Mouse (Mus musculus): ENCODE results near the gene Hunk. TPM values are rescaled to one million over a fixed set of nuclear protein-coding genes. Genes with fewer than 3 reads are reported as not detected.
A peak's percentile ranks its signal among the peaks of the same experiment; 100 is the strongest.

Hunk gene
- polyA plus RNA-seq, 1 experiment: 19.4 TPM

- TF ChIP-seq CTCF (IDR thresholded peaks at IDR 0.05; ENCODE audit: borderline replicate concordance, extremely low read depth, insufficient read depth, insufficient read length) (no peak), POLR2A (IDR thresholded peaks at IDR 0.05; ENCODE audit: borderline replicate concordance, extremely low read depth, insufficient read depth, insufficient read length, poor library complexity, severe bottlenecking) (no peak)
- DNase-seq (ENCODE audit: low read depth): no peak
Observed at GRCm38 (mm10) chr16:90416621-90417020, 30.8 kb downstream of the Hunk start.

GRCm38 (mm10) chr16:90418661-90419060 is 32.8 kb downstream of the Hunk start:
- DNase-seq (ENCODE audit: low read depth): peak; percentile 71
- TF ChIP-seq POLR2A (IDR thresholded peaks at IDR 0.05; ENCODE audit: borderline replicate concordance, extremely low read depth, insufficient read depth, insufficient read length, poor library complexity, severe bottlenecking) (no peak), CTCF (IDR thresholded peaks at IDR 0.05; ENCODE audit: borderline replicate concordance, extremely low read depth, insufficient read depth, insufficient read length) (no peak)

GRCm38 (mm10) chr16:90421145-90421544 is 35.3 kb downstream of the Hunk start:
- no peak for TF ChIP-seq POLR2A (IDR thresholded peaks at IDR 0.05; ENCODE audit: borderline replicate concordance, extremely low read depth, insufficient read depth, insufficient read length, poor library complexity, severe bottlenecking)
- TF ChIP-seq CTCF (IDR thresholded peaks at IDR 0.05; ENCODE audit: borderline replicate concordance, extremely low read depth, insufficient read depth, insufficient read length): peak; percentile 11; the same call in 1 of the 2 replicates
- DNase-seq (ENCODE audit: low read depth): no peak

DNA sequence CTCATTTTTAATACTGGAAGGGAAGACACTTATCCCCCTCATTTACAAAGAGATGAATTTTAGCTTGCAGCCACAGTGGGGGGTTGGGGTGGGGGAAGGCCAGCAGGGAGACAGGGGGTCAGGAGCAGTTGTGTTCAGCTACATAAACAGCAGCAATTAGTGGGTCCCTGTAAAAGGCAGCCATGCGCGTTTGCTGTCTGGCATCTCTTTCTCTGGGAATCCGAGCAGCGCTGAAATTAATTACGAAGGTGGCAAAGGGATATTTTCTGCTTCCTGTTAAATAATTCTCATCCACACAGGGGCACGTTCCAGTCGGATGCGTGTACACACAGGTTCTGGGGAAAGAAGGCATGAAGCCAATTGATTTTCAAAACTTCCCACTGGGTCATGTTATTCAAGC is 35.7 kb downstream of the Hunk start:
- DNase-seq (ENCODE audit: low read depth): peak; percentile 91
- TF ChIP-seq POLR2A (IDR thresholded peaks at IDR 0.05; ENCODE audit: borderline replicate concordance, extremely low read depth, insufficient read depth, insufficient read length, poor library complexity, severe bottlenecking) (no peak), CTCF (IDR thresholded peaks at IDR 0.05; ENCODE audit: borderline replicate concordance, extremely low read depth, insufficient read depth, insufficient read length) (no peak)

- peak; percentile 89 for DNase-seq (ENCODE audit: low read depth)
- TF ChIP-seq CTCF (IDR thresholded peaks at IDR 0.05; ENCODE audit: borderline replicate concordance, extremely low read depth, insufficient read depth, insufficient read length) (no peak), POLR2A (IDR thresholded peaks at IDR 0.05; ENCODE audit: borderline replicate concordance, extremely low read depth, insufficient read depth, insufficient read length, poor library complexity, severe bottlenecking) (no peak)
Observed at GRCm38 (mm10) chr16:90422108-90422529, 36.3 kb downstream of the Hunk start.

DNA sequence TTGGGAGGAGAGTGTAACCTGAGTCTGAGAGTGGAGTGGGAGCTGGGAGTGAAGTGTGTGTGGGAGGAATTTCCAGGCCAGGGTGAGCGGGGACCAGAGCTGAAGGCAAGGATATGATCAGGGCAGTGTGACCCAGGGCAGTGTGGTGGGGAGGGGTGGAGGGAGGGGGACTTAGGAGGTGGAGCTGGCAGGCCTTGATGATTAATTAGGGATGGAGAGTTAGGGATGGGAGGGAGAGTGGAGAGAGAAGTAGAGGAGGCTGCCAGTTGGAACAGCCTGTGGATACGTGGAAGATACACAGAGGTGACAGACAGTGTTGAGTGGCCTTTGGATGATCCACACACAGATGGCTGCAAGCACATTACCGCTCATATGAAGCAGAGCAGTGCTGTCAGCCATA is 38.1 kb downstream of the Hunk start:
- TF ChIP-seq POLR2A (IDR thresholded peaks at IDR 0.05; ENCODE audit: borderline replicate concordance, extremely low read depth, insufficient read depth, insufficient read length, poor library complexity, severe bottlenecking): no peak
- TF ChIP-seq CTCF (IDR thresholded peaks at IDR 0.05; ENCODE audit: borderline replicate concordance, extremely low read depth, insufficient read depth, insufficient read length): no peak
- DNase-seq (ENCODE audit: low read depth): peak; percentile 87

DNA sequence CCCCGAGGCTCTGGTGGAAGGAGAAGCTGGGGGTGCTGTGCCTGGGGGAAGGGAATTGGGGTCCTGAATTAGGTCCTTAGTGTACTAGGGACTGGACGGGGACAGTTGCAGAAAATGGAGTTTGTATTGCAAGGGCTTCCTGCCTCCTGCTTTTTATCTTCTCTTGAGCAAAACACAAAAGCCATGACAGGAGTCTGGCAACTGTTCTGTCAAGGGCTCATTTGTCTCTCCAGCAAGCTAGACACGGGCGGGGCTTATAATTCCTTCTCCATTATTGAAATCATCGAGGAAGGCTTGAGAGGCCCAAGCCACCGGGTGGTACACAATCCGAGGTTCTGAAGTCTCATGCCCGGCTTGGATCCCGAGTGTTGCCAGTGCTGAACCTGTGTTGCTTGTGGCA is 38.6 kb downstream of the Hunk start:
- TF ChIP-seq CTCF (IDR thresholded peaks at IDR 0.05; ENCODE audit: borderline replicate concordance, extremely low read depth, insufficient read depth, insufficient read length) (no peak), POLR2A (IDR thresholded peaks at IDR 0.05; ENCODE audit: borderline replicate concordance, extremely low read depth, insufficient read depth, insufficient read length, poor library complexity, severe bottlenecking) (no peak)
- DNase-seq (ENCODE audit: low read depth): peak; percentile 83

GRCm38 (mm10) chr16:90426234-90426633 is 40.4 kb downstream of the Hunk start:
- DNase-seq (ENCODE audit: low read depth): no peak
- TF ChIP-seq CTCF (IDR thresholded peaks at IDR 0.05; ENCODE audit: borderline replicate concordance, extremely low read depth, insufficient read depth, insufficient read length) (no peak), POLR2A (IDR thresholded peaks at IDR 0.05; ENCODE audit: borderline replicate concordance, extremely low read depth, insufficient read depth, insufficient read length, poor library complexity, severe bottlenecking) (no peak)

- TF ChIP-seq POLR2A (IDR thresholded peaks at IDR 0.05; ENCODE audit: borderline replicate concordance, extremely low read depth, insufficient read depth, insufficient read length, poor library complexity, severe bottlenecking) (no peak), CTCF (IDR thresholded peaks at IDR 0.05; ENCODE audit: borderline replicate concordance, extremely low read depth, insufficient read depth, insufficient read length) (no peak)
- no peak for DNase-seq (ENCODE audit: low read depth)
Observed at GRCm38 (mm10) chr16:90427838-90428630, 42.2 kb downstream of the Hunk start.

DNA sequence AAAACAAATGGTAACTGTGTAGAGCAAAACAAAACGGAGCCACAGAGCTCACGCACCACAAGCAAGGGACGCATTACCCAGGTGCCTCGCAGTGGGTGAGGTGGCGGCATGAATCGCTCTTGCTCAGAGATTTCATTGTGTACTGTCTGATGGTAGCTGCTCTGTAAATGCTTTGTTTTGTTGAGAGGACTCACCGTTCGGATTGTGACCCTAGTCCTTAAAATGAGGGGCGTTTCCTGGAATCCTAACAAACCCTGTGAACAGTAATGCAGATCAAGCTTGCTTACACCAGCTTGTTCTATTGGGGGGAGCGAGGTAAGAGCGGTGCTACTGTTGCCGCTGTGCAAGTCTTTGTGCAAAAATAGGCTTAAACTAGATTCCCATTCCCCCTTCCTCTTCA is 47.7 kb downstream of the Hunk start:
- DNase-seq (ENCODE audit: low read depth): no peak
- no peak for TF ChIP-seq CTCF (IDR thresholded peaks at IDR 0.05; ENCODE audit: borderline replicate concordance, extremely low read depth, insufficient read depth, insufficient read length)
- no peak for TF ChIP-seq POLR2A (IDR thresholded peaks at IDR 0.05; ENCODE audit: borderline replicate concordance, extremely low read depth, insufficient read depth, insufficient read length, poor library complexity, severe bottlenecking)

DNA sequence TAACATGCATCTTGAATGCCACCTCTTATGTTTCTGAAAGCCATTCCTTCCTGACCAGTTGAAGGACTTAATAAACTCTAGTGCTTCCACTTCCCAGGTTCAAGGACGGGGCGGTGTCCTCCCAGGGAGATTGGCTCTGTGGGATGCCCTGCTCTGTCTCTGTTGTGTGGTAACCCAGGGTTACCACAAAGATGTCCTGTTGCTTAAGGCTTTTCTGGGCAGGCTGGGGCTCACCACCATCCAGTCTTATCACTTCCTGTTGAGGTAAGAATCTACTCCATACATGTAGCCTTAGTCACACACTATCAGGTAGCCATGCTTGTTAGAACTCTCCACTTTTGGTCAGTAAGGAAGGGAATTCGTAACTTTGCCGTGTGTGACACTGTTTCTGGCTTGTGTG is 49.4 kb downstream of the Hunk start:
- no peak for TF ChIP-seq CTCF (IDR thresholded peaks at IDR 0.05; ENCODE audit: borderline replicate concordance, extremely low read depth, insufficient read depth, insufficient read length)
- no peak for TF ChIP-seq POLR2A (IDR thresholded peaks at IDR 0.05; ENCODE audit: borderline replicate concordance, extremely low read depth, insufficient read depth, insufficient read length, poor library complexity, severe bottlenecking)
- no peak for DNase-seq (ENCODE audit: low read depth)

DNA sequence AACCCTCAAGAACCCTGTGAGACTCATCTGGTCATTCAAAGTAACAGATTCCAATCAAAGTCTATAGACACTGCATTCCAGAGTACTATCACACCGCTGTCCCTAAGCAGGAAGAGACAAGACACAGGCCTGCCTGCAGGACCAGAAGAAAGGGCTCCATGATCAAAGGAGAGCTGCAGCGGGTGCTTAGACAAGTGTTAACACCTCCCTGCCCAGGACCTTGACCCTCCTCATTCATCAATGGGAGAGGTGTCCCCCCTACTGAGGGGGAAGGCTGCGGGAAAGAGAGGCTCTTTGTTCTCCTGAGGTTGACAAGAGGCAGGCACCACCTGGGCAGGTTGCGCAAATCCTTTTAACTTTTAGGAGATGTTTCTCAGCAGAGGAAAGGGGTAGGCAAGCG is 51.5 kb downstream of the Hunk start:
- TF ChIP-seq CTCF (IDR thresholded peaks at IDR 0.05; ENCODE audit: borderline replicate concordance, extremely low read depth, insufficient read depth, insufficient read length) (no peak), POLR2A (IDR thresholded peaks at IDR 0.05; ENCODE audit: borderline replicate concordance, extremely low read depth, insufficient read depth, insufficient read length, poor library complexity, severe bottlenecking) (no peak)
- DNase-seq (ENCODE audit: low read depth): peak; percentile 62

All from brain, embryonic 14.5 days (tissue).